27 mouse cellular contexts compared by ENCODE assay signal in the genomic region with DNA sequence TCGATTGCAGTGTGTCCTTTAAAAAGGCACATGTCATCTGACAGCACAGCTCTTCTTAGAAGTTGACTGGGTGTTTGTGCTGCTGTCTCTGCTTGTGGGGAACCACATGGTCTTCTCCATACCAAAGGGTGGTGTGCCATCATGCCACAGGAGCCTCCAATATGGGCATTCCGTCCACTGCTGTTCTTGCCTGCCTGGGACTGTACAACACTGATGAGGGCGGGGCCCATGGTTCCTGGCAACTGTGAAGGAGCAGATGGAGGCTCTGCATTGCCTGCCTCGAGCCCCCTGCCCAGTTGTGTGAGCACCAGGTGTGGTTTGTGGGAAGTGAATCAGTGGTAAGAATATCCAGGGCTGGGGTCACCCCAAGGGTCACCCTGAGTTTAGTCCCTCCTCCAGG.
A peak's percentile ranks its signal among the peaks of the same experiment; 100 is the strongest.
DNase-seq lines count a peak whose midpoint lies in the region; ATAC-seq and TF ChIP-seq lines count a peak whose summit lies in the region.
"Had no signal": no experiment of that assay in that cellular context is flagged by ENCODE, and none has a peak within 500 bp of the region (broad histone marks: within the 10 kb centered on the region; RNA-seq: fewer than 3 reads in every experiment).

No protein-coding gene starts in this region.

- peak; percentile 46 for DNase-seq in hindbrain, postnatal 0 days (ENCODE audit: low spot score)
- no peak for DNase-seq in hindbrain, embryonic 11.5 days (ENCODE audit: low spot score)
- peak; percentile 42 to 50 for DNase-seq in right cerebral cortex, postnatal 10 days (ENCODE audit: low spot score in 2 of 2)
- no peak for DNase-seq in right cerebral cortex, postnatal 25 days
- DNase-seq in urinary bladder, adult 2 months (ENCODE audit: low spot score) = no peak
- DNase-seq: adrenal gland, postnatal 25 days; cerebellum, adult 9-10 months; gastrocnemius, postnatal 14 days; heart, postnatal 36 days; kidney, adult 18-20 months; kidney, postnatal 25 days; thymus, postnatal 4 days had no signal

- H3K4me3 ChIP-seq in forebrain, embryonic 15.5 days = no peak overlapping the region
- H3K4me3 ChIP-seq in forebrain, embryonic 12.5 days (replicated peaks) = no peak overlapping the region
- H3K4me3 ChIP-seq in hindbrain, postnatal 0 days (ENCODE audit: low read length) = no peak overlapping the region
- H3K4me3 ChIP-seq in hindbrain, embryonic 11.5 days (ENCODE audit: low read depth, low read length) = no peak overlapping the region
- H3K4me3 ChIP-seq: embryonic facial prominence, embryonic 13.5 days; heart, embryonic 10.5 days; heart, embryonic 15.5 days; kidney, embryonic 15.5 days; limb, embryonic 10.5 days; limb, embryonic 15.5 days; midbrain, embryonic 12.5 days; neural tube, embryonic 13.5 days had no signal

- H3K4me2 ChIP-seq in forebrain, embryonic 15.5 days (replicated peaks) = no peak overlapping the region
- no peak overlapping the region for H3K4me2 ChIP-seq in forebrain, embryonic 12.5 days
- no peak overlapping the region for H3K4me2 ChIP-seq in hindbrain, postnatal 0 days (ENCODE audit: low read depth, low read length)
- no peak overlapping the region for H3K4me2 ChIP-seq in hindbrain, embryonic 11.5 days (replicated peaks; ENCODE audit: low read depth, low read length)
- H3K4me2 ChIP-seq: embryonic facial prominence, embryonic 13.5 days; heart, embryonic 15.5 days; hindbrain, embryonic 14.5 days; kidney, embryonic 15.5 days; limb, embryonic 15.5 days; lung, embryonic 14.5 days; midbrain, embryonic 12.5 days; neural tube, embryonic 13.5 days had no signal

- 57% methylated on average over 4 of the region's 4 CpGs for WGBS in forebrain, embryonic 15.5 days
- WGBS in forebrain, embryonic 12.5 days = 78% methylated on average over 4 of the region's 4 CpGs
- WGBS in hindbrain, postnatal 0 days = 41% methylated on average over 4 of the region's 4 CpGs
- WGBS in hindbrain, embryonic 11.5 days = 89% methylated on average over 4 of the region's 4 CpGs

- peaks cover 20% of the 10 kb centered on the region for H3K4me1 ChIP-seq in forebrain, embryonic 15.5 days
- H3K4me1 ChIP-seq in forebrain, embryonic 12.5 days = no peaks in the 10 kb centered on the region
- peaks cover 9% of the 10 kb centered on the region; the same call in 1 of the 2 replicates for H3K4me1 ChIP-seq in hindbrain, postnatal 0 days (ENCODE audit: insufficient read depth, low read length)
- H3K4me1 ChIP-seq in hindbrain, embryonic 11.5 days (replicated peaks; ENCODE audit: control insufficient read depth, insufficient read depth, low read length) = no peaks in the 10 kb centered on the region
- H3K4me1 ChIP-seq: kidney, embryonic 15.5 days; midbrain, embryonic 12.5 days had no signal

- H3K9me3 ChIP-seq in forebrain, embryonic 15.5 days = no peaks in the 10 kb centered on the region
- no peaks in the 10 kb centered on the region for H3K9me3 ChIP-seq in forebrain, embryonic 12.5 days
- H3K9me3 ChIP-seq in hindbrain, postnatal 0 days (ENCODE audit: low read length) = no peaks in the 10 kb centered on the region
- H3K9me3 ChIP-seq in hindbrain, embryonic 11.5 days (ENCODE audit: control insufficient read depth, low read length) = no peaks in the 10 kb centered on the region
- H3K9me3 ChIP-seq: embryonic facial prominence, embryonic 13.5 days; heart, embryonic 10.5 days; heart, embryonic 15.5 days; kidney, embryonic 15.5 days; limb, embryonic 10.5 days; limb, embryonic 15.5 days; megakaryocyte, embryonic 14.5 days; midbrain, embryonic 12.5 days; neural tube, embryonic 13.5 days had no signal

- 0 out of 2 replicates have a peak overlapping the region, but pooled peaks have one; percentile 23 for H3K27ac ChIP-seq in forebrain, embryonic 15.5 days (replicated peaks)
- no peak overlapping the region for H3K27ac ChIP-seq in forebrain, embryonic 12.5 days
- H3K27ac ChIP-seq in hindbrain, postnatal 0 days = no peak overlapping the region
- H3K27ac ChIP-seq in hindbrain, embryonic 11.5 days (ENCODE audit: low read depth, low read length) = no peak overlapping the region
- H3K27ac ChIP-seq: embryonic facial prominence, embryonic 13.5 days; heart, embryonic 10.5 days; heart, embryonic 15.5 days; hindbrain, embryonic 14.5 days; kidney, embryonic 15.5 days; limb, embryonic 10.5 days; liver, embryonic 14.5 days; midbrain, embryonic 12.5 days; neural tube, embryonic 13.5 days had no signal

- no peak overlapping the region for H3K9ac ChIP-seq in forebrain, embryonic 15.5 days (replicated peaks)
- H3K9ac ChIP-seq in forebrain, embryonic 12.5 days = no peak overlapping the region
- H3K9ac ChIP-seq in hindbrain, postnatal 0 days (replicated peaks; ENCODE audit: low read length) = no peak overlapping the region
- no peak overlapping the region for H3K9ac ChIP-seq in hindbrain, embryonic 11.5 days (ENCODE audit: low read depth, low read length)
- H3K9ac ChIP-seq: embryonic facial prominence, embryonic 13.5 days; heart, embryonic 15.5 days; hindbrain, embryonic 14.5 days; kidney, embryonic 15.5 days; limb, embryonic 15.5 days; liver, embryonic 14.5 days; lung, embryonic 14.5 days; midbrain, embryonic 12.5 days; neural tube, embryonic 13.5 days had no signal

- no peaks in the 10 kb centered on the region for H3K27me3 ChIP-seq in forebrain, embryonic 15.5 days
- no peaks in the 10 kb centered on the region for H3K27me3 ChIP-seq in forebrain, embryonic 12.5 days
- H3K27me3 ChIP-seq in hindbrain, postnatal 0 days (ENCODE audit: insufficient read depth, low read length) = no peaks in the 10 kb centered on the region
- H3K27me3 ChIP-seq in hindbrain, embryonic 11.5 days (ENCODE audit: control insufficient read depth, insufficient read depth, low read length) = no peaks in the 10 kb centered on the region
- H3K27me3 ChIP-seq: embryonic facial prominence, embryonic 13.5 days; heart, embryonic 15.5 days; kidney, embryonic 15.5 days; limb, embryonic 15.5 days; megakaryocyte, embryonic 14.5 days; midbrain, embryonic 12.5 days; neural tube, embryonic 13.5 days had no signal

- TF ChIP-seq CTCF in hindbrain, postnatal 0 days (IDR thresholded peaks at IDR 0.05; ENCODE audit: low read depth) = no peak

- peaks cover 27% of the 10 kb centered on the region for H3K36me3 ChIP-seq in forebrain, embryonic 15.5 days
- H3K36me3 ChIP-seq in forebrain, embryonic 12.5 days (replicated peaks) = peaks cover 55% of the 10 kb centered on the region
- H3K36me3 ChIP-seq in hindbrain, postnatal 0 days (ENCODE audit: insufficient read depth, low read length) = peaks cover 28% of the 10 kb centered on the region
- peaks cover 5% of the 10 kb centered on the region; the same call in 1 of the 2 replicates for H3K36me3 ChIP-seq in hindbrain, embryonic 11.5 days (ENCODE audit: control insufficient read depth, insufficient read depth, low read length)

- ATAC-seq in forebrain, embryonic 15.5 days (replicated peaks) = no peak; the same call in 1 of the 2 replicates
- no peak for ATAC-seq in forebrain, embryonic 12.5 days (ENCODE audit: low FRiP score)
- ATAC-seq in hindbrain, postnatal 0 days = 0 out of 2 replicates have a peak, but pooled peaks have one; percentile 49
- ATAC-seq in hindbrain, embryonic 11.5 days (ENCODE audit: low FRiP score) = no peak
- ATAC-seq: CD4-positive, CD25-positive, alpha-beta regulatory T cell, adult 4 months had no signal

Comparison
In these comparisons a context has a peak if more than half of its experiments do, and no peak if none do; other contexts are left out.
1. DNase-seq: peak in hindbrain, postnatal 0 days (single experiment) and right cerebral cortex, postnatal 10 days (2 of 2); none in hindbrain, embryonic 11.5 days (single experiment), right cerebral cortex, postnatal 25 days (single experiment) and urinary bladder, adult 2 months (single experiment).